Mouse (Mus musculus): ENCODE measurements around the gene Dpf1.
A peak's percentile ranks its signal among the peaks of the same experiment; 100 is the strongest.

DNA sequence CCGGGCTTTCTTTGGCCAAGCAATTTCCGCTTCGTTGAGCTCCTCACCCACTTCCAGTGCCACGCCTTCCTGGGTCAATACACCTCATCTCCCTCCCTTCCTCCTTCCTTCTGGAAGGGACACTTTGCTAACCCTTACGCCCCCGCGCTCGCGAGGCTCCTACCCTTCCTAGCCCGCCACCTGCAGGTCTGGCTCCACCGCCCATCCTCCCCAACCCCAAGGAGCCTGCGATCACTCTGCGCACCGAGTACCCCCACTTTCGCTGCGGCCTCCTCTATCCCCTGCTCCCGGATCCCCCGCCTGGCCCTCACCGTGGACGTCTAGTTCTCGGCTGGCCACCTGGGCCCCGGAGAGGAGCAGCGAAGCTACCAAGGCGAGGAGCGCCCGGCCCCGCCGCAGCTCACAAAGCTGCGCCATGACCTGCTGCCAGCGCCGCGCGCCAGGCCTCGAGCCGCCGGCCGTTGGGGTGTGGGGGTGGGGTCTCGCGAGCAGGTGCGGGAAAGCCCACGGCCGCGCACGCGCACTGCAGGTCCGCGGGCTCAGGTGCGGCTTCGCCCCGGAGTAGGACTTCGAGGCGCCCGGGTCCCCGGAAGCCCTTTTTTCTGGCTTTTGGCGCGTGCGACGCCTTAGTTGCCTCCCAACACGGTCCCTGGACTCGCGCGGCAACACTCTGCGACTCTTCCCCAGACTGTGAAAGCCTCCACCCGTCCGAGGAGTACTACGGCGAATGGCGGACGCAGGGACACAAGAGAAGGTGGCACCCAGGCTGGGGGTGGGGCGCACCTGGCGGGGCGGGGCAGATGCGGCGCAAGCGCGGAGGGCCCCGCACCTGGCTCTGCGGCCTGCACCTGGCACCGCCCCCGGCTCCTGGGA, 22.3 kb upstream of the Dpf1 start, which contains the start of gene Spint2:
- TF ChIP-seq CTCF (IDR thresholded peaks at IDR 0.05; ENCODE audit: low read depth) (peak; percentile 62), EP300 (optimal IDR thresholded peaks at IDR 0.05) (peak; percentile 5)
